Mouse (Mus musculus): ENCODE measurements around the gene Rps6ka4. TPM values are rescaled to one million over a fixed set of nuclear protein-coding genes. Genes with fewer than 3 reads are reported as not detected.
A peak's percentile ranks its signal among the peaks of the same experiment; 100 is the strongest.

Rps6ka4 gene
- 10.1 and 14.6 TPM in 2 replicates for polyA plus RNA-seq (2015; fragmentation: Nextera tagmentation; extraction: Ambion mirVana)

- peaks cover 17% of the 10 kb centered on the region for H3K27me3 ChIP-seq (ENCODE audit: control insufficient read depth, insufficient read depth, low read depth, low read length)
- H3K4me3 ChIP-seq (ENCODE audit: low read depth, low read length): peak within 1 kb of the TSS; percentile 62
- no peaks in the 10 kb centered on the region for H3K36me3 ChIP-seq (ENCODE audit: control insufficient read depth, insufficient read depth, low read length)
- WGBS: 1% methylated on average over 44 of the region's 44 CpGs
- peak; percentile 79 for ATAC-seq
- H3K4me2 ChIP-seq (ENCODE audit: low read length): peak within 1 kb of the TSS; percentile 96
- peak within 1 kb of the TSS; percentile 78 for H3K9ac ChIP-seq (ENCODE audit: low read depth, low read length)
- H3K27ac ChIP-seq (ENCODE audit: low read length): no peak within 1 kb of the TSS
- H3K9me3 ChIP-seq (replicated peaks; ENCODE audit: control insufficient read depth, low read length, poor library complexity, severe bottlenecking): no peaks in the 10 kb centered on the region
- H3K4me1 ChIP-seq (ENCODE audit: control insufficient read depth, insufficient read depth, low read length): peaks cover 11% of the 10 kb centered on the region
Measured at GRCm38 (mm10) chr19:6840475-6841291, at the start of gene Rps6ka4. Rps6ka4 (minus strand) TSS chr19:6840636.

- no peak for ATAC-seq
- Histone ChIP-seq H3K27ac (ENCODE audit: low read length) (no peak overlapping the region), H3K9ac (ENCODE audit: low read depth, low read length) (no peak overlapping the region), H3K4me2 (ENCODE audit: low read length) (no peak overlapping the region), H3K4me3 (ENCODE audit: low read depth, low read length) (no peak overlapping the region), H3K36me3 (ENCODE audit: control insufficient read depth, insufficient read depth, low read length) (no peaks in the 10 kb centered on the region), H3K9me3 (replicated peaks; ENCODE audit: control insufficient read depth, low read length, poor library complexity, severe bottlenecking) (peaks cover 9% of the 10 kb centered on the region; the same call in 1 of the 2 replicates), H3K27me3 (ENCODE audit: control insufficient read depth, insufficient read depth, low read depth, low read length) (no peaks in the 10 kb centered on the region), H3K4me1 (ENCODE audit: control insufficient read depth, insufficient read depth, low read length) (no peaks in the 10 kb centered on the region)
- 86% methylated on average over 4 of the region's 4 CpGs for WGBS
Measured at GRCm38 (mm10) chr19:6877965-6878364, 37.5 kb upstream of the Rps6ka4 start.

- no peaks in the 10 kb centered on the region for H3K36me3 ChIP-seq (ENCODE audit: control insufficient read depth, insufficient read depth, low read length)
- no peaks in the 10 kb centered on the region for H3K27me3 ChIP-seq (ENCODE audit: control insufficient read depth, insufficient read depth, low read depth, low read length)
- H3K27ac ChIP-seq (ENCODE audit: low read length): no peak overlapping the region
- peaks cover 9% of the 10 kb centered on the region; the same call in 1 of the 2 replicates for H3K9me3 ChIP-seq (replicated peaks; ENCODE audit: control insufficient read depth, low read length, poor library complexity, severe bottlenecking)
- no peaks in the 10 kb centered on the region for H3K4me1 ChIP-seq (ENCODE audit: control insufficient read depth, insufficient read depth, low read length)
- no peak for ATAC-seq
- no peak overlapping the region for H3K4me2 ChIP-seq (ENCODE audit: low read length)
- H3K9ac ChIP-seq (ENCODE audit: low read depth, low read length): no peak overlapping the region
- no peak overlapping the region for H3K4me3 ChIP-seq (ENCODE audit: low read depth, low read length)
Measured at GRCm38 (mm10) chr19:6876799-6877198, 36.4 kb upstream of the Rps6ka4 start.

- no peaks in the 10 kb centered on the region for H3K27me3 ChIP-seq (ENCODE audit: control insufficient read depth, insufficient read depth, low read depth, low read length)
- no peak overlapping the region for H3K27ac ChIP-seq (ENCODE audit: low read length)
- no peak for ATAC-seq
- no peaks in the 10 kb centered on the region for H3K4me1 ChIP-seq (ENCODE audit: control insufficient read depth, insufficient read depth, low read length)
- H3K9ac ChIP-seq (ENCODE audit: low read depth, low read length): no peak overlapping the region
- H3K4me3 ChIP-seq (ENCODE audit: low read depth, low read length): no peak overlapping the region
- H3K9me3 ChIP-seq (replicated peaks; ENCODE audit: control insufficient read depth, low read length, poor library complexity, severe bottlenecking): peaks cover 9% of the 10 kb centered on the region; the same call in 1 of the 2 replicates
- H3K36me3 ChIP-seq (ENCODE audit: control insufficient read depth, insufficient read depth, low read length): no peaks in the 10 kb centered on the region
- WGBS: 92% methylated on average over 6 of the region's 6 CpGs
- no peak overlapping the region for H3K4me2 ChIP-seq (ENCODE audit: low read length)
Measured at GRCm38 (mm10) chr19:6875834-6876233, 35.4 kb upstream of the Rps6ka4 start.

GRCm38 (mm10) chr19:6874257-6874656 is 33.8 kb upstream of the Rps6ka4 start:
- ATAC-seq: no peak
- Histone ChIP-seq H3K4me1 (ENCODE audit: control insufficient read depth, insufficient read depth, low read length) (no peaks in the 10 kb centered on the region), H3K36me3 (ENCODE audit: control insufficient read depth, insufficient read depth, low read length) (no peaks in the 10 kb centered on the region), H3K9me3 (replicated peaks; ENCODE audit: control insufficient read depth, low read length, poor library complexity, severe bottlenecking) (peaks cover 3% of the 10 kb centered on the region; the same call in 1 of the 2 replicates), H3K4me3 (ENCODE audit: low read depth, low read length) (no peak overlapping the region), H3K27me3 (ENCODE audit: control insufficient read depth, insufficient read depth, low read depth, low read length) (no peaks in the 10 kb centered on the region), H3K4me2 (ENCODE audit: low read length) (no peak overlapping the region), H3K27ac (ENCODE audit: low read length) (no peak overlapping the region), H3K9ac (ENCODE audit: low read depth, low read length) (no peak overlapping the region)
- WGBS: 81% methylated on average over 1 of the region's 1 CpGs

GRCm38 (mm10) chr19:6872701-6873100 is 32.3 kb upstream of the Rps6ka4 start:
- Histone ChIP-seq H3K4me1 (ENCODE audit: control insufficient read depth, insufficient read depth, low read length) (no peaks in the 10 kb centered on the region), H3K27me3 (ENCODE audit: control insufficient read depth, insufficient read depth, low read depth, low read length) (no peaks in the 10 kb centered on the region), H3K9ac (ENCODE audit: low read depth, low read length) (no peak overlapping the region), H3K4me2 (ENCODE audit: low read length) (no peak overlapping the region), H3K36me3 (ENCODE audit: control insufficient read depth, insufficient read depth, low read length) (no peaks in the 10 kb centered on the region), H3K27ac (ENCODE audit: low read length) (no peak overlapping the region), H3K4me3 (ENCODE audit: low read depth, low read length) (no peak overlapping the region), H3K9me3 (replicated peaks; ENCODE audit: control insufficient read depth, low read length, poor library complexity, severe bottlenecking) (no peaks in the 10 kb centered on the region)
- 81% methylated on average over 3 of the region's 3 CpGs for WGBS
- no peak for ATAC-seq

GRCm38 (mm10) chr19:6871574-6872271 is 31.3 kb upstream of the Rps6ka4 start:
- Histone ChIP-seq H3K36me3 (ENCODE audit: control insufficient read depth, insufficient read depth, low read length) (no peaks in the 10 kb centered on the region), H3K4me3 (ENCODE audit: low read depth, low read length) (no peak overlapping the region), H3K4me2 (ENCODE audit: low read length) (no peak overlapping the region), H3K27ac (ENCODE audit: low read length) (no peak overlapping the region), H3K27me3 (ENCODE audit: control insufficient read depth, insufficient read depth, low read depth, low read length) (no peaks in the 10 kb centered on the region), H3K4me1 (ENCODE audit: control insufficient read depth, insufficient read depth, low read length) (no peaks in the 10 kb centered on the region), H3K9ac (ENCODE audit: low read depth, low read length) (no peak overlapping the region), H3K9me3 (replicated peaks; ENCODE audit: control insufficient read depth, low read length, poor library complexity, severe bottlenecking) (no peaks in the 10 kb centered on the region)
- WGBS: 67% methylated on average over 5 of the region's 5 CpGs
- ATAC-seq: no peak

GRCm38 (mm10) chr19:6869355-6869754 is 28.9 kb upstream of the Rps6ka4 start:
- Histone ChIP-seq H3K27ac (ENCODE audit: low read length) (no peak overlapping the region), H3K9ac (ENCODE audit: low read depth, low read length) (no peak overlapping the region), H3K4me2 (ENCODE audit: low read length) (no peak overlapping the region), H3K4me3 (ENCODE audit: low read depth, low read length) (no peak overlapping the region), H3K4me1 (ENCODE audit: control insufficient read depth, insufficient read depth, low read length) (no peaks in the 10 kb centered on the region), H3K27me3 (ENCODE audit: control insufficient read depth, insufficient read depth, low read depth, low read length) (no peaks in the 10 kb centered on the region), H3K36me3 (ENCODE audit: control insufficient read depth, insufficient read depth, low read length) (no peaks in the 10 kb centered on the region), H3K9me3 (replicated peaks; ENCODE audit: control insufficient read depth, low read length, poor library complexity, severe bottlenecking) (no peaks in the 10 kb centered on the region)
- WGBS: 21% methylated on average over 5 of the region's 5 CpGs
- ATAC-seq: no peak

GRCm38 (mm10) chr19:6861451-6861850 is 21.0 kb upstream of the Rps6ka4 start:
- H3K9me3 ChIP-seq (replicated peaks; ENCODE audit: control insufficient read depth, low read length, poor library complexity, severe bottlenecking): no peaks in the 10 kb centered on the region
- no peaks in the 10 kb centered on the region for H3K36me3 ChIP-seq (ENCODE audit: control insufficient read depth, insufficient read depth, low read length)
- no peak overlapping the region for H3K9ac ChIP-seq (ENCODE audit: low read depth, low read length)
- no peak for ATAC-seq
- H3K27ac ChIP-seq (ENCODE audit: low read length): no peak overlapping the region
- no peaks in the 10 kb centered on the region; the same call in 1 of the 2 replicates for H3K4me1 ChIP-seq (ENCODE audit: control insufficient read depth, insufficient read depth, low read length)
- 93% methylated on average over 4 of the region's 4 CpGs for WGBS
- H3K4me2 ChIP-seq (ENCODE audit: low read length): no peak overlapping the region
- H3K4me3 ChIP-seq (ENCODE audit: low read depth, low read length): no peak overlapping the region
- no peaks in the 10 kb centered on the region for H3K27me3 ChIP-seq (ENCODE audit: control insufficient read depth, insufficient read depth, low read depth, low read length)
